Mouse (Mus musculus) thymus, adult 2 months (tissue): ENCODE results near the gene Frat2. TPM values are rescaled to one million over a fixed set of nuclear protein-coding genes. Genes with fewer than 3 reads are reported as not detected.
"Not testable (repeated sequence)": the region's sequence is repeated elsewhere in the genome, so short reads cannot be mapped to it uniquely, and the experiment has no call there.

Source experiments
- DNase-seq: peaks from one replicate; pipeline ENCODE4 v3.0.0; 2021
- H3K27ac ChIP-seq: fragments of 200-500 bp; 2 replicates; pipeline ENCODE4 v1.5.1; 2012; ENCODE audit warnings: low read length, control low read depth; ENCODE audit not compliant: control insufficient read depth, insufficient read depth
- H3K27me3 ChIP-seq: fragments of 200-500 bp; 2 replicates; pipeline ENCODE4 v1.6.1; 2012; ENCODE audit warnings: mild to moderate bottlenecking, low read length, moderate library complexity, mixed read lengths; ENCODE audit not compliant: control insufficient read depth, insufficient read depth
- H3K36me3 ChIP-seq: fragments of 200-500 bp; 2 replicates; pipeline ENCODE4 v1.6.1; 2012; ENCODE audit warnings: mild to moderate bottlenecking, low read length, moderate library complexity; ENCODE audit not compliant: control insufficient read depth, insufficient read depth
- H3K4me1 ChIP-seq: fragments of 200-500 bp; replicated peaks from 2 replicates; pipeline ENCODE4 v1.6.1; 2012; ENCODE audit warnings: low read length; ENCODE audit not compliant: control insufficient read depth, insufficient read depth
- H3K4me3 ChIP-seq: fragments of 200-500 bp; 2 replicates; pipeline ENCODE4 v1.5.1; 2012; ENCODE audit warnings: mild to moderate bottlenecking, low read length, control low read depth, moderate library complexity; ENCODE audit not compliant: control insufficient read depth, insufficient read depth
- CTCF ChIP-seq: fragments of 200-500 bp; IDR thresholded peaks from 2 replicates; pipeline ENCODE4 v1.5.1; 2012; ENCODE audit warnings: mild to moderate bottlenecking, control low read depth, low read length, moderate library complexity, borderline replicate concordance; ENCODE audit not compliant: control insufficient read depth, poor library complexity, insufficient read depth; ENCODE audit errors: extremely low read depth
- POLR2A ChIP-seq: fragments of 200-500 bp; IDR thresholded peaks from 2 replicates; pipeline ENCODE4 v1.6.1; 2012; ENCODE audit warnings: mild to moderate bottlenecking, low read length, control low read depth, moderate library complexity; ENCODE audit not compliant: control insufficient read depth, poor library complexity, insufficient read depth; ENCODE audit errors: extremely low read depth
- WGBS: fragments of 180-500 bp; shearing (Covaris S2); methylation state at CpG from one replicate; pipeline ENCODE4 v1.1.7; 2018; 5-methylcytosine and 5-hydroxymethylcytosine counted together
- polyA plus RNA-seq: library from polyadenylated mRNA; depleted of rRNA; stranded (reverse); fragments of >200 nt; gene quantifications from 2 replicates; pipeline ENCODE4 v1.2.3, GENCODE M21; 2012

Gene Frat2
- polyA plus RNA-seq, 1 experiment = 27.4 TPM

DNA sequence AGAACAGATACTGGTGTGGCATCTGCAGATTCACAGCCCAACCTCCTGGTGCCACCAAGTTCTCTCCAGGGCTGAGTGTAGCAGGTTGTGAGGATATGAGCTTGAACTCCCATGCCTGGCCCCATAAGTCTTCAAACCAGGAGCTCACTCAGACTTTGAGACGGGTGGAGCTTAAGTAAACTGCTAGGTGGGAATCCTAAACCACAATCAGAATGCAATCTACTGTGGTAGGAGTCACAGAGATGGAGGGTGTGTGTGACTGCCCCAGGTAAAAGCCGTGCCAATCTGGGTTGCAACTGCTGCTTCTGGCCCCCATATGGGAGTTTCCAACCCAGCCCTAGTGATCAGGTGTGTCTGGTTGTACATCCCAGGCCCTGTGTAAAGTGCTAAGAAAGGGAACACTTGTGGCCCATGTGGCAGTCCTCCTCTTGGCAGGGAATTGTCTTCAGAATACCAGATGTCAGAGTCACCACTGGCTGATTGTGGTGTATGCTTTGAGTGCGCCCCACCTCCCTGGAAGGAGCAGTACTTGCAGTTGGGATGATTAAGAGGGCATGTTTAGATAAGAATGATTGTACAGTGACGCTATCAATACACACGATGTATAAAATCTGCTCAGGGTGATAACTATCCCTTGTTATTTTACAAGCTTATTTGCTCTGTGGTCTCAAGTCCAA lies 9.3 kb upstream of the Frat2 start:
- Histone ChIP-seq H3K4me1 (no peaks in the 10 kb centered on the region), H3K27me3 (no peaks in the 10 kb centered on the region), H3K4me3 (no peak overlapping the region), H3K36me3 (no peaks in the 10 kb centered on the region), H3K27ac (no peak overlapping the region)
- DNase-seq = no peak
- TF ChIP-seq POLR2A (no peak), CTCF (no peak)
- WGBS = 78% methylated on average over 5 of the region's 5 CpGs

DNA sequence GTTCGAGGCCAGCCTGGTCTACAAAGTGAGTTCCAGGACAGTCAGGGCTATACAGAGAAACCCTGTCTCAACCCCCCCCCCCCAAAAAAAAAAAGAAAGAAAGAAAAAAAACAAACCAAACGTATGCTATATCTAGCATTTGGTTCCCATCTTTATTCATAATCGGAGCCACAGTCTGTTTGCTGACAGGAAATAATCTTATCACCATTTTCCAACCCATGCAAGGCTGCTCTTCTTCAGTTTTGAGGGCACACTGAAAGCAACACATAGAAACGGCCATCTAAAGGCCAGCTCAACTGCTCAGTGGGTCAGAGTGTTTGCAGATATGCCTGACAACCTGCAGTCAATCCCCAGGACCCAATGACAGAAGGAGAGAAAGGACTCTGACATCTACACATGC lies 4.5 kb upstream of the Frat2 start:
- H3K27me3 ChIP-seq = no peaks in the 10 kb centered on the region
- DNase-seq = no peak
- no peaks in the 10 kb centered on the region for H3K4me1 ChIP-seq
- no peaks in the 10 kb centered on the region for H3K36me3 ChIP-seq
- no peak overlapping the region for H3K27ac ChIP-seq
- 94% methylated on average over 4 of the region's 4 CpGs for WGBS
- H3K4me3 ChIP-seq = no peak overlapping the region
- TF ChIP-seq CTCF (no peak), POLR2A (no peak)

DNA sequence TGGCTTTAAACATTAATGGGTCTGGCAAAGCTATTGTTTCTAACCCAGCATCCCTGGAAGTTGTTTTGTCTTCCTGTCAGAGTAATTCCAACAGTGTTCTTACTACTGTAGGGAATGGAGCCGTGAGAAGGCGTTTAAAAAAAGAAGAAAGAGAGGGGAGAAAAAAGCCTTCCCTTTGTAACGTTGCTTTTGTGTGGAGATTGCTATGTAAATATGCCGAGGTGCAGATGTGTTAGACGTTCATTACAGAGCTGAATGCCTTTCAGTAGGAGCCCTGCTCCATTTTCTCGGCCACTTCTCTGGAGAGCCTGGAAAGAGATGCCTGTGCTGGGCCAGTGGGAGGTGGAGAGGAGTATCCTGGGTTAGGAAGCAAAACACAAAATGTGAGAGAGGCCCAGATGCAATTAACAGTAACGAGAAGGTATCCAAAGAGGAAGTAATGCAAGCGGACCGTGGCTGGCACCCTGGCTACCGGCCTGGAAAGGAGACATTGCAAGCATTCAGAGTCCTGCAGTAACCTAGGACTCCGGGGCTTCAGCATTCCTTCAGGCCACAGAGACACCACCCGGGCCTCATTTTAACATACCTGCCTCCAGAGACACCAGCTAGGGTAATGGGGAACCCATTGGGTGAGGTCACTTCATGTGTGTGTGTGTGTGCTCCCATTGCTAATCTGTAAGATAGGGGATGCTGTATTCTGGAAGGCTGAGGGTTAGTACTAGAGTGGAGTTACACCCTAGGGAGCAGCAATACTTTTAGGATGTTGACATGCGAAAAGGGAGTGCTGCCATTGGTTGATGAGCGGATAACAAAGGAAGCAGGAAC lies 3.0 kb upstream of the Frat2 start:
- Histone ChIP-seq H3K27me3 (no peaks in the 10 kb centered on the region), H3K4me1 (peaks cover 8% of the 10 kb centered on the region), H3K36me3 (no peaks in the 10 kb centered on the region), H3K4me3 (no peak overlapping the region), H3K27ac (no peak overlapping the region)
- DNase-seq = no peak
- TF ChIP-seq POLR2A = no peak
- TF ChIP-seq CTCF = no peak
- WGBS = 44% methylated on average over 14 of the region's 14 CpGs

GRCm38 (mm10) chr19:41850021-41850718 lies 2.2 kb upstream of the Frat2 start:
- H3K4me3 ChIP-seq = no peak overlapping the region
- no peaks in the 10 kb centered on the region for H3K36me3 ChIP-seq
- no peak overlapping the region for H3K27ac ChIP-seq
- H3K27me3 ChIP-seq = no peaks in the 10 kb centered on the region
- WGBS = 85% methylated on average over 6 of the region's 6 CpGs
- TF ChIP-seq CTCF (no peak), POLR2A (no peak)
- DNase-seq = no peak
- H3K4me1 ChIP-seq = peaks cover 9% of the 10 kb centered on the region

GRCm38 (mm10) chr19:41847614-41847991 lies 329 bp downstream of the Frat2 start:
- Histone ChIP-seq H3K27ac (peak overlapping the region; percentile 35), H3K4me1 (peaks cover 12% of the 10 kb centered on the region), H3K4me3 (peak overlapping the region; percentile 75)
- DNase-seq, H3K27me3 ChIP-seq, H3K36me3 ChIP-seq: not testable (repeated sequence)
- under 1% methylated on average over 46 of the region's 53 CpGs for WGBS

DNA sequence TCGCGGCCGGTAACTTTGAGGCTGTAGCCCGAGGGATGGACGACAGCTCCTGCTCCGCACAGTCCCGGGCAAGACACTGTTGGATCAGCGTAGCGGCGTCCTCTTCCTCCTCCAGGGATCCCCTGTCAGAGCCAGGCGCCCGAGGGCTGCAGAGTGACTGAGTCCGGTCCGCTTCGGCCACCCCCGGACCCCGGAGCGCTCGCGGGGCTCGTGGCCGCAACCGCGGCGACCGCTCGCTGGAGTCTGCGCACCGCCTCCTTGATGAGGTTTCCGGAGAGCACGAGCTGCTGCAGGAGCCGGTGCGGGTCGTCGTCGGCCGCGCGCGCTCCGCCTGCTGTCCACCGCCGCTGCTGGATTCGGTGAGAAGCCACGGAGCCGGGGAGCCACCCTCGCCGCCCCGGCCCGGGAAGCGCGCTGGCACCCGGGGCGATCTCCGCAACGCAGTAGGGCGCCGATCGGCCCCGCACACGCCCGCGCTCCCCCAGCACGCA lies 796 bp downstream of the Frat2 start:
- peak overlapping the region; percentile 75 for H3K4me3 ChIP-seq
- under 1% methylated on average over 64 of the region's 64 CpGs for WGBS
- peaks cover 12% of the 10 kb centered on the region for H3K4me1 ChIP-seq
- H3K27ac ChIP-seq = no peak overlapping the region
- TF ChIP-seq CTCF (no peak), POLR2A (no peak)
- H3K27me3 ChIP-seq = no peaks in the 10 kb centered on the region
- DNase-seq = peak; percentile 39
- no peaks in the 10 kb centered on the region for H3K36me3 ChIP-seq

- 12% methylated on average over 21 of the region's 21 CpGs for WGBS
These were observed 1.4 kb downstream of the Frat2 start for GRCm38 (mm10) chr19:41846366-41847090.

More at GRCm38 (mm10) chr19:41846366-41847090, 1.4 kb downstream of the Frat2 start:
- Histone ChIP-seq H3K27ac (no peak overlapping the region), H3K4me3 (peak overlapping the region; percentile 75), H3K36me3 (no peaks in the 10 kb centered on the region), H3K4me1 (peaks cover 12% of the 10 kb centered on the region), H3K27me3 (no peaks in the 10 kb centered on the region)
- TF ChIP-seq CTCF = no peak
- no peak for TF ChIP-seq POLR2A
- DNase-seq = peak; percentile 6
